Mouse (Mus musculus): Measurements from ENCODE around the gene Gm7073. TPM values are rescaled to one million over a fixed set of nuclear protein-coding genes. Genes with fewer than 3 reads are reported as not detected.

Gene Gm7073
- not detected in 2 replicates for polyA plus RNA-seq (2012; rRNA removed)

- TF ChIP-seq CTCF (IDR thresholded peaks at IDR 0.05; ENCODE audit: insufficient read depth, low read length): no peak
- no peak for TF ChIP-seq POLR2A (IDR thresholded peaks at IDR 0.05; ENCODE audit: borderline replicate concordance, extremely low read depth, low read depth, low read length)
- H3K4me3 ChIP-seq (replicated peaks; ENCODE audit: extremely low read depth, low read depth, low read length): no peak within 1 kb of the TSS
- no peaks in the 10 kb centered on the region for H3K4me1 ChIP-seq (ENCODE audit: control insufficient read depth, insufficient read depth, low read length)
- DNase-seq: no peak
Observed at GRCm38 (mm10) chrX:60539149-60539548, at the start of gene Gm7073. TSS of gene Gm7073 (minus strand) at chrX:60539249.

- WGBS: 16% methylated on average over 1 of the region's 1 CpGs
- TF ChIP-seq CTCF (IDR thresholded peaks at IDR 0.05; ENCODE audit: insufficient read depth, low read length): no peak
- no peak for TF ChIP-seq POLR2A (IDR thresholded peaks at IDR 0.05; ENCODE audit: borderline replicate concordance, extremely low read depth, low read depth, low read length)
- Histone ChIP-seq H3K4me1 (ENCODE audit: control insufficient read depth, insufficient read depth, low read length) (no peaks in the 10 kb centered on the region), H3K4me3 (replicated peaks; ENCODE audit: extremely low read depth, low read depth, low read length) (no peak overlapping the region)
- no peak for DNase-seq
Observed at GRCm38 (mm10) chrX:60570539-60570938, 31.5 kb upstream of the Gm7073 start.

GRCm38 (mm10) chrX:60569047-60569446 lies 30.0 kb upstream of the Gm7073 start:
- no peak for DNase-seq

GRCm38 (mm10) chrX:60555242-60555641 lies 16.2 kb upstream of the Gm7073 start:
- WGBS: 48% methylated on average over 4 of the region's 4 CpGs
- Histone ChIP-seq H3K4me3 (replicated peaks; ENCODE audit: extremely low read depth, low read depth, low read length) (no peak overlapping the region), H3K4me1 (ENCODE audit: control insufficient read depth, insufficient read depth, low read length) (no peaks in the 10 kb centered on the region)
- no peak for DNase-seq
- TF ChIP-seq CTCF (IDR thresholded peaks at IDR 0.05; ENCODE audit: insufficient read depth, low read length) (no peak), POLR2A (IDR thresholded peaks at IDR 0.05; ENCODE audit: borderline replicate concordance, extremely low read depth, low read depth, low read length) (no peak)

More at GRCm38 (mm10) chrX:60569047-60569446, 30.0 kb upstream of the Gm7073 start:
- Histone ChIP-seq H3K4me1 (ENCODE audit: control insufficient read depth, insufficient read depth, low read length) (no peaks in the 10 kb centered on the region), H3K4me3 (replicated peaks; ENCODE audit: extremely low read depth, low read depth, low read length) (no peak overlapping the region)
- no peak for TF ChIP-seq CTCF (IDR thresholded peaks at IDR 0.05; ENCODE audit: insufficient read depth, low read length)
- no peak for TF ChIP-seq POLR2A (IDR thresholded peaks at IDR 0.05; ENCODE audit: borderline replicate concordance, extremely low read depth, low read depth, low read length)

GRCm38 (mm10) chrX:60547444-60548304 lies 8.6 kb upstream of the Gm7073 start:
- H3K4me3 ChIP-seq (replicated peaks; ENCODE audit: extremely low read depth, low read depth, low read length): peak overlapping the region; percentile 49
- no peaks in the 10 kb centered on the region for H3K4me1 ChIP-seq (ENCODE audit: control insufficient read depth, insufficient read depth, low read length)
- peak; percentile 12 for DNase-seq
- TF ChIP-seq CTCF (IDR thresholded peaks at IDR 0.05; ENCODE audit: insufficient read depth, low read length): no peak
- TF ChIP-seq POLR2A (IDR thresholded peaks at IDR 0.05; ENCODE audit: borderline replicate concordance, extremely low read depth, low read depth, low read length): no peak
- WGBS: 42% methylated on average over 104 of the region's 113 CpGs

GRCm38 (mm10) chrX:60547098-60547443 lies 8.0 kb upstream of the Gm7073 start:
- DNase-seq: no peak
- Histone ChIP-seq H3K4me1 (ENCODE audit: control insufficient read depth, insufficient read depth, low read length) (no peaks in the 10 kb centered on the region), H3K4me3 (replicated peaks; ENCODE audit: extremely low read depth, low read depth, low read length) (peak overlapping the region; percentile 5)
- WGBS: 34% methylated on average over 16 of the region's 16 CpGs
- no peak for TF ChIP-seq POLR2A (IDR thresholded peaks at IDR 0.05; ENCODE audit: borderline replicate concordance, extremely low read depth, low read depth, low read length)
- TF ChIP-seq CTCF (IDR thresholded peaks at IDR 0.05; ENCODE audit: insufficient read depth, low read length): no peak

GRCm38 (mm10) chrX:60545906-60546305 lies 6.9 kb upstream of the Gm7073 start:
- TF ChIP-seq CTCF (IDR thresholded peaks at IDR 0.05; ENCODE audit: insufficient read depth, low read length) (no peak), POLR2A (IDR thresholded peaks at IDR 0.05; ENCODE audit: borderline replicate concordance, extremely low read depth, low read depth, low read length) (no peak)
- Histone ChIP-seq H3K4me3 (replicated peaks; ENCODE audit: extremely low read depth, low read depth, low read length) (no peak overlapping the region), H3K4me1 (ENCODE audit: control insufficient read depth, insufficient read depth, low read length) (no peaks in the 10 kb centered on the region)
- DNase-seq: no peak
- WGBS: 59% methylated on average over 3 of the region's 3 CpGs

- TF ChIP-seq POLR2A (IDR thresholded peaks at IDR 0.05; ENCODE audit: borderline replicate concordance, extremely low read depth, low read depth, low read length): no peak
- TF ChIP-seq CTCF (IDR thresholded peaks at IDR 0.05; ENCODE audit: insufficient read depth, low read length): no peak
- DNase-seq: no peak
- Histone ChIP-seq H3K4me1 (ENCODE audit: control insufficient read depth, insufficient read depth, low read length) (no peaks in the 10 kb centered on the region), H3K4me3 (replicated peaks; ENCODE audit: extremely low read depth, low read depth, low read length) (no peak overlapping the region)
- WGBS: 12% methylated on average over 1 of the region's 1 CpGs
Observed at GRCm38 (mm10) chrX:60545444-60545843, 6.4 kb upstream of the Gm7073 start.

GRCm38 (mm10) chrX:60544098-60544497 lies 5.0 kb upstream of the Gm7073 start:
- 64% methylated on average over 4 of the region's 4 CpGs for WGBS
- Histone ChIP-seq H3K4me1 (ENCODE audit: control insufficient read depth, insufficient read depth, low read length) (no peaks in the 10 kb centered on the region), H3K4me3 (replicated peaks; ENCODE audit: extremely low read depth, low read depth, low read length) (no peak overlapping the region)
- TF ChIP-seq POLR2A (IDR thresholded peaks at IDR 0.05; ENCODE audit: borderline replicate concordance, extremely low read depth, low read depth, low read length) (no peak), CTCF (IDR thresholded peaks at IDR 0.05; ENCODE audit: insufficient read depth, low read length) (no peak)
- no peak for DNase-seq

- Histone ChIP-seq H3K4me1 (ENCODE audit: control insufficient read depth, insufficient read depth, low read length) (no peaks in the 10 kb centered on the region), H3K4me3 (replicated peaks; ENCODE audit: extremely low read depth, low read depth, low read length) (no peak overlapping the region)
- WGBS: 60% methylated on average over 1 of the region's 1 CpGs
- TF ChIP-seq CTCF (IDR thresholded peaks at IDR 0.05; ENCODE audit: insufficient read depth, low read length) (no peak), POLR2A (IDR thresholded peaks at IDR 0.05; ENCODE audit: borderline replicate concordance, extremely low read depth, low read depth, low read length) (no peak)
- no peak for DNase-seq
Observed at GRCm38 (mm10) chrX:60542901-60543300, 3.9 kb upstream of the Gm7073 start.

Measured in lung, adult 2 months (tissue).